Mouse (Mus musculus) G1E-ER4 (cell line): ENCODE results near the gene Ndufs1. TPM values are rescaled to one million over a fixed set of nuclear protein-coding genes. Genes with fewer than 3 reads are reported as not detected.

Experiments
- GATA1 ChIP-seq: IDR thresholded peaks from one replicate; pipeline ENCODE4 v1.8.0; 2012; ENCODE audit warnings: low read length, inconsistent platforms
- polyA plus RNA-seq: library from polyadenylated mRNA; stranded (reverse); fragments of >175 nt; gene quantifications from 2 replicates; pipeline ENCODE4 v1.2.3, GENCODE M21; 2012

The Ndufs1 gene
- 71.9 and 90.3 TPM in 2 replicates for polyA plus RNA-seq

DNA sequence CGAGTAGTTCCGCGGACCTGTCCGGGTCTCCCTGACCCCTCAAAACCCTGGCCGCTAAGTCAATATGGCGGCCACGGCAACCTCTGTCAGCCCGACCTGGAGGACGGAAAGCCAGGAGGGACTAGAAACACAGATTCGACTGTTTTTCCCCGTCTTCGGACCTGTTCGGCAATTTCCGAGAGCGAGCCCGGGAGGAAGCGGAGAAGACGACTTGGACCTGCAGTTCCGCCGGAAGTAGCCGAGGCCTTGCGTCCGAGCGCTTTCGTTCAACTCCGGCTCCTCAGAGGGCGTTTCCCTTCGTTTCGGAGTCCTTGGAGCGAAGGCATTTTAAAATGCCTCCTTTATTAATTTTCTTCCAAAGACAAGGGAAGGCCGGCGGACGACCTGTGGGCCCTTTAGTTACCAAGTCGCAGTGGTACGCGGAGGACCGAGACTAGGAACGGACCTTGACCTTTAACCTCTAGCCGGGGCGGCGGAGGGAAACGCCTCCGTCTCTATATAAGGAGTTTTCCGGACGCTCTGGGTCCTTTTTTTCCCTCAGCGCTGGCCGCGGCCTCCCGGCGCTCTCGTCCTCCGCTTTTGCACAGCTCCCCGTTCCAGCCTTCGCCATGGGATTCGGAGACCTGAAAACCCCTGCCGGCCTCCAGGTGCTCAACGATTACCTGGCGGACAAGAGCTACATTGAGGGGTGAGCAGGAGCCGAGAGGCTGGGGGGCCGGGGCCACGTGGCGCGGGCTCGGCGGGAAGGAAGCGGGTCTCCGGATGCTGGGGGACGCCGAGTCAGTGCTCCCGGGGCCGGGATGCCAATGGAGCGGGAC, at the start of gene Ndufs1, which contains the start of gene Eef1b2:
Gene Ndufs1 (minus strand): TSS at position 230 of the 818 bp plus-strand sequence.
Gene Eef1b2 (plus strand): TSS at position 222 of the 818 bp plus-strand sequence.
- TF ChIP-seq GATA1: no peak

DNA sequence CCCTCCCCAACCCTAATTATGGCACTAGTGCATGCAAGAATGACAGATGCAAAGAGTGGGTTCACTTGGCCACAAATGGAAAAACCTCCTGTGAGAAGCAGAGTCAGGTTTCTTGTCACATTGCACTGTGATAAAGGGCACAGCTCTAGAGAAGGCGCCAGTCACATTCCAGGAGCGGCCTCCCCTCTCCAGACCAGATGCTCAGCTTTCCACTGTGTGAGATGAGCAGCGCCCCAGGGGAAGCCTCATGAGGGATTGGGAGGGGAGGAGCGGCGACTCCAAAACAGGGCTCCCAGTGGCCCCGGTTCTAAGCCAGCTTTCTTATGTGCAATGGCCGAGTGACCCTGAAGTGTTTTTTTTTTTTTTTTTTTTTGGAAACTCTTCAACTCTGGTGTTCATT, 49.3 kb upstream of the Ndufs1 start:
- TF ChIP-seq GATA1: no peak

DNA sequence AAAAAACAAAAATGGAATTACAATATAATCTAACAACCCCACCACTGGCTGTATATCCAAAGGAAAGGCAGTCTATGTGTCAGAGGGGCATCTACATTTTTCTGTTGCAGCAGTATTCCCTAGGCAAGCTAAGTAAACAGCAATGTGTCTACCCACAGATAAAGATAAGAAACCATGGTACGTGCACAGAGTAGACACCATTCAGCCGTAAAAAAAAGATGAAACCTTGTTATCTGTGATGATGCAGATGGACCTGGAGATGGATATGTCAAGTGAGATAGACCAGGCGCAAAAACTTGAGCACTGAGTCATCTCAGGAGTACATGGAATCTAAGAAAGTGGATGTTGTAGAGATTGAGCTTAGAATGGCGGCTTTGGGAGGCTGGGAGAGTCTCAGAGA, 48.4 kb upstream of the Ndufs1 start:
- TF ChIP-seq GATA1: peak; percentile 96

DNA sequence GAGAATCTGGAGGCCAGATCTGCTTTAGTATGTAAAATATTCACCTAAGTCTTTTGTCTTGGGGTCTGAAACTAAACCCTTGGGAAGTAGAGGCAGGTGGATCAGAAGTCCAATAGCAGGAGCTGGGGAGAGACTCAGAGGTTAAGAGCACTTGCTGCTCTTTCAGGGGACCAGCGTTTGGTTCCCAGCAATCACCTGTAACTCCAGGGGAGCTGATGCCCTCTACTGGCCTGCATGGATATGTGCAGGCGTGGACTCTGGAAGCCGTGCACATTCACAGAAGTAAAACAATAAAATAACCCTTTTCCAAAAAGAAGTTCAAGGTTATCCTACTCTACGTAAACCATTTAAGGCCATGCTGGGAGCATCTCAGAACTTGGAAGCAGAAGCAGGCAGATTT, 42.6 kb upstream of the Ndufs1 start:
- no peak for TF ChIP-seq GATA1

DNA sequence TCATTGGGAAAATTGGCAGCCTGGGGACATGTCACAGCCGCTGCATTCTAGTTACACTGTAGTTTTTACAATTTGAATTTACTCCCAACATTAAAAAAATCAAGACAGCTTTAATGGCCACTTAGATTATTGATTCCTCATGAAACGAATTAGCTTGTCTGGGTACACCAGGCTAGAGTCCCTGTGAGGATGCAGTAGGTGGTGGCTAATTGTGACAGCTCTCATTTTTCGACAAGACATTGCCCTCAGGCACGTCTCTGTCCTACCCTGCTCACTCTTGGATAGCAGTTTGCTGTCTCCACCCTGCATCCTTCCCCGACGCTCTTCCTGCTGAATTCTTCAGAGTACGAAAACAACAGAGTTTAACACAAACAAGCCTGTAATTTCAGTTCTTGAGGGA, 38.0 kb upstream of the Ndufs1 start:
- TF ChIP-seq GATA1: no peak

DNA sequence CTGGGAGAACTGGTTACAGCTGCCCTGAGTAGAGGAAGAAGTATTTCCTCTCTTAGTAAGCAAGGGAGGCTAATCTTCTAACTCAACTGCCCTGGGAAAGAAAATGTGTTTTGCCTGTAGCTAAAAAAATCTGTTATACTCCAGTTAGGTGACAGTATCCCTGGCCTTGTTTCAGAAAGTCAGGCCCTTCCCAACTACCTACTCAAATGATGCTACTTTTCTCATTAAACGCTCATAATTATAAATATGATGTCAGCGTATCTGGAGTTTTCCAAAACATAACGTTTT, 37.6 kb upstream of the Ndufs1 start, which contains the start of gene Gpr1:
Gene Gpr1 (minus strand): TSS at position 273 of the 288 bp plus-strand sequence.
- no peak for TF ChIP-seq GATA1

DNA sequence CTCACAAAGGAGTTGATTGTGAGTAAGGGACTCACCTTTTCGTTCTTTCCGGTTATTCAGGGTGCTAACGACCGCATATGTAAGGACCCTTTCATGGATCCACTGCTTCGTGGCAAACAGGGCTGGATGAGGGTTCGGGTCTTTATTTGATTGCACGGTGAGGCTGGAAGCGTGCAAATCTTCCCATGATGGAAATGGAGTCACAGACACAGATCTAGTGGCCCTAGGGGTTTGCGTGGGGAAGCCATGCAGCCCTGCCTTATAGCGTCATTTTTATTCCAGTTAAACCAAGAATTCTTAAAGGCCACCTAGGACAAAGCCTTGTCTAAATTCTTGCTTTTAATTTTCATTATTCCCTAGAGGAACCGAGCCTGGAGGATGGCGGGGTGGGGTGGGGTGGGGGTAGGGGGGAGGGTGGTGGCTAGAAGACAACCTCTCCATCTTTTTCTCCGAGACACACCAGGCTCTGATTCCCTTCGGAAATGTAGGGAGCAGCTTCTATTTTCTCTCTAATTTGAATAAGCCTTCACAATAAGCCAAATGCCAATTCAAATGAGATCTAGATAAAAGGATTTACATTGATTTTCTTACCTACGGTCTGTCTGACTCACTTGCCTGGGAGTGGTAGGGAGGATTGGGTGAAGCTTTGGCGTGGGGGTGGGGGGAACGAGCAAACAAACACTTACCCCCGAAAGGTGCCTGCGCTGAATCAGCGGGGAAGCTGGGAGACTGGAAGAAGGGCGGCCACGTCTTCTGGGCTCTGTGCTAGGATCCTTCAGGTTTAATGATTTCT, 37.0 kb upstream of the Ndufs1 start:
- no peak for TF ChIP-seq GATA1

DNA sequence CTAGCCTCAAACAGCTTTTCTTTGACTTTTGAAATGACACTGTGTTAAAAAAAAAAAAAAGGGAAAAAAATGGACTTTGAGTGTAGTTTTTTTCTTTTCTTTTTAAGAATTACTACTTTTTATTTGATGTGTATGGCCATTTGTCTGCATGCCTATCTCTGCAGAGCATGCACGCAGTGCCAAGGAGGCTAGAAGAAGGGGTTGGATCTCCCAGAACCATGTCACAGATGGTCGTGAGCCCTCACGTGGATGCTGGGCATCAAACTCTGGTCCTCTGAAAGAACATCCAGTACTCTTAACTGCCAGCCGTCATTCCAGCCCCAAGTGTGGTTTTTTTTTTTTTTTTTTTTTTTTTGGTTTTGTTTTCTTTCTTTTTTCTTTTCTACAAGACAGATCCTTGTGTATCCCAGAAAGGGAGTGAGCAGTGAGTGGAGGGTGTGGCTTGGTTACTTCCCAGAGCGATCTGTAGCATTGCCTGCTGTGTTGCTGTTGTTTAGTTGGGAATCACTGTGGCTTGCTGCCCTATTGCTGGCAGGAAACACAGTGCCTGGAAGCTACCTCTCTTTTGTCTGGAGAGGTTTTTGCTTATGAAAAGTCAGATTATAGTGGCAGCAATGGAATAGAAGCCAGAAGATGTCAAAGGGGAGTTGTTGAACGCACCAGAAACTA, 33.4 kb upstream of the Ndufs1 start:
- TF ChIP-seq GATA1: no peak

DNA sequence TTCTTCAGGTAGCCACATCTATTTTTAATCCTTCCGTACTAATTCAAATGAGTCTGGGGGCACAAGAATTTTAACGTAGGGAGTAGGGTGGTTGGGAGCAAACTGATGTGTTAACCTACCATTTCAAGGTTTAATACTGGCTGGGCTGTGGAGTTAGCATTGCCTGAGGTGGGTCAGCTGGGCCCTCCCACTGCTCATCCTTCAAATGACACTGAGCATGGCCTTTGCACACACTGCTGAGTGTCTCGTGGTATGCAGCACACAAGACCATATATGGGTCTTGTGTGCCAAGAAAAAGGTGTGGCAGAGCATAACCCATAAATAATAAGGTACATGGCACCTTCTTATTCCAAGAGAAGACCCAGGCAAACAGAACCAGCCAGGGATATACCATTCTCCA, 31.0 kb upstream of the Ndufs1 start:
- no peak for TF ChIP-seq GATA1

DNA sequence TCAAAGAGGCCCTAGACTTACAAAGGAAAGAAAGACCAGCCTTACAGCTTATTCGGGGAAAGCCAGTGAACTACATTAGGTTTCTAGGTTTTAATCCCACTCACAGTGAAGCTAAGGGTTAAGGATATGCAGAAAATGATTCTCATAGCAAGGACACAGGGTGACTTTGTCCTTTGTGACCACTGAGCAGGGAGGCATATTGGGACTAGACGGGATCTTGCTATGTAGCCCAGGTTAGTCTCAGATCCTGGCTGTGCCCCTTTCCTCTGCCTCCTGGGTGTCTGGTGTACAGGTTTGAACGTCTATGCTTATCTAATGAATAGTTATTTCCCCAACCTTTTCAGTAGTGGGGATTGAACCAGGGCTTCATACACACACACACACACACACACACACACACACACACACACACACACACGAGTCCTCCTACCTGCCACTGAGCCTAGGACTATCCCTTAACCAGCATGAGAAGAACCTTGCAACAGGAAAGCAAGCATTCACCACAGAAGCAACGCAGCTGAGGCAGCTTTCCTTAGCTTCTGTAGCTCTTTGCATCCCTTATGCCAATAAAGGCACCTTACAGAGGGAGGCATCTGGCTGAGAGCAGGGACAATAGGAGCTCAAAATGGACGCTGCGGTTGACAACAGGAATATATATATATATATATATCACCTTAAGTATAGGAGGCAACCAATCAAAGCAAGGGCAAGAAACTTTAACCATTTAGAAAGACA, 28.2 kb upstream of the Ndufs1 start:
- no peak for TF ChIP-seq GATA1

DNA sequence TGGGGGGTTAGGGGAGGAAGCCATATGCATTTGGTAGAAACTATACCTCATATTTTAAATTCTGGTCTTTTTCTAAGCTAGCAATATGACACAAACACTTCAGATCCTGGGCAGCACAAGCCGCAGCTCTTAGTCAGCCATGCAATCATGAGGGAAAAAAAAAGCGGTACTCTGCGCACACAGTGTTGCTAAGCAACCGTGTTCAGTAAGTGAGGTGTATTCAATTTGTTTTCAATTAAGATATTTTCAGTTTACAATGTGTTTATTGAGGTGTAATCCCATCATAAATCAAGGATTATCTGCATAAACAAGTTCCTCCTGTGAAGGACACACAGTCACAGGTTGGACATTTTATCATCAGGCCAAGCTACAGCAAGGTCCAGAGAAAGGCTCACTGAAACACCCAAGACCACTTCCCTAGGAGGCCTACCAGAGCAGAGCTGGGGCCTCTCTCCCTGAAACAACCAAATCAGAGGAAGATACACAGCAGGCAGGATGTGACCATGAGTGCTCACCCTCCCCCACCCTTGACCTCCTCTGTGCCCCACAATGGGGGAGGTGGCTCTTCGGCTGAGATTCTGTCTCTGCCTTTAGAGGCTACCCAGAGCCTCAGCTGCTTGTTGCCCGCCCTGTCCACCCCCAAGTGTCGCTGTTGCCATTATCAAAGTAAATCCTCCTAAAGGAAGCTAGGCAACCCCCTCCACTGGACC, 27.5 kb upstream of the Ndufs1 start:
- no peak for TF ChIP-seq GATA1

DNA sequence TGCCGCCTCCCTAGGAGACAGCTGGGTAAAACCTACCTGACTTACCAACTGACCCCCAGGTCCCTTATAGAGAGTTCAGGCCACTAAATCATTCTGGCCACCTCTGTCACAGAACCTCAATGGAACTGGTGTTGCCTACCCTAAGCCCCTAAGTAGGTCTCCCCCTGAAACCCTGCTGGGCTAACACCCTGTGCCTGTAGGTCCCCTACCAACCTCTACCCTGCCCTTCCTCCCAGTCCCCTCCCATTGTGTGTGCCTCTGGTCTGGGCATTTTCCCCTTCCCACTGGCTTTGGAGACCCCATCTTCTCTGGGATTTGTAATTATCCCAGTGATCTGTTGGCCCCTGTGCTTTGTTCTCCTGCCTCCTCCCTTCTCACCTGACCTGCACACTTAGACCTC, 26.8 kb upstream of the Ndufs1 start:
- TF ChIP-seq GATA1: no peak

DNA sequence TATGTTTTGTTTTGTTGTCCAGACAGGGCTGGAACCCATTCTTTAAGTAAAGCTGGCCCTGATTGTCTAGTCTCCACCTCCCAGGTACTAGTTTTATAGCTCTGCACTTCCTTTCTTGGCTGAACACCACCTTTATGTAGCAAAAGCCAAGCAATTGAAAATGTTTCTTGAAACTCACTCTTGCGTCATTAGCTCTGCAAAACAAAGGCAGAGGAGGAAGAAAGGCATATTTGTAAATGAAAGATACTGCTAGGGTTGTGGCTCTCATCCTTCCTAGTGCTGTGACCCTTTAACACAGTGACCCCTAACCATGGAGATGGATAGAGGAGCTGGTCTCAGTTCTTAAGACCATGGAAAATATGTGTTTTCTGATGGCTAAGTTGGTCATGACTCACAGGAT, 25.0 kb upstream of the Ndufs1 start:
- no peak for TF ChIP-seq GATA1

DNA sequence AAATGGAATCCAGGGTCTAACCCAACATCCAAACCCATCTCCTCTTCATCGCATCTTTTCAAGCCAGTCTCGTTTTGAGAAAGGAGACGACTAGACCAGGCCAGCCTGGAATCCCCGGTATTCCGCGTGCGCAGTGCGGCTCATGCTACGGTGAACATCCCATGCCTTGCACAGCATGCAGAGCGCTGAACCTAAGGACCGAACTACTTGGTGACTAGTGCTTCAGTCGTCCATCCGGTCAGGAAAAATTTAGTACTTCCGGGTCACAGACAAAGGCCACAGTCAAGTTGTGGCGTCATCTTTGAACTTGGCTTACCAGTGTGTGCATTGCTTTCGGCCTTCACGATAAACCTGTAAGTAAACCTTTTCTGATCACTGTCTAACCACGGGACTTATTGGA, 23.7 kb upstream of the Ndufs1 start:
- TF ChIP-seq GATA1: no peak

DNA sequence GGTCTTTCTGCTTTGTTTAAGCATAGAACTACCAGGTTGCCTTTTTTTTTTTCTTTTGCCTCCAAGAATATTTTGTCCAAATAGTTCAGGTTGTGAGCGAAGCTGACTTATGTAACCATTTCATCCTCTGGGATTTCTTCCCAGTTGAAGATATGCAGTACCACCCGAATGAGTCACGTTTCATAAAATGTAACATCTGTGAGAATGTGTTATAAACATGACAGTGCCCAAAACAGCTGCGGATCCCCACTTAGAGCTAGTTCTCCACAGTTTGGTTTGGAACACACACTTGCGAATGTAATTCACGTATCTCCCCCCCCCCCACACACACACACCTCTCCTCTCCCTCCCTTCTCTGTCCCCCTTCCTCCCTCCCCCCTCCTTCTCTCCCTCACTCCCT, 22.8 kb upstream of the Ndufs1 start:
- no peak for TF ChIP-seq GATA1
